Mouse (Mus musculus) cerebellum, adult 2 months (tissue): ENCODE data around the gene Arntl2.

Experiments
- CTCF ChIP-seq: fragments of 200-500 bp; IDR thresholded peaks from 2 replicates; pipeline ENCODE4 v1.5.1; 2011; ENCODE audit warnings: low read depth, mild to moderate bottlenecking, control low read depth, low read length, moderate library complexity, borderline replicate concordance; ENCODE audit not compliant: insufficient read depth
- POLR2A ChIP-seq: fragments of 200-500 bp; IDR thresholded peaks from 2 replicates; pipeline ENCODE4 v1.6.1; 2011; ENCODE audit warnings: low read length, control low read depth, borderline replicate concordance; ENCODE audit not compliant: insufficient read depth

DNA sequence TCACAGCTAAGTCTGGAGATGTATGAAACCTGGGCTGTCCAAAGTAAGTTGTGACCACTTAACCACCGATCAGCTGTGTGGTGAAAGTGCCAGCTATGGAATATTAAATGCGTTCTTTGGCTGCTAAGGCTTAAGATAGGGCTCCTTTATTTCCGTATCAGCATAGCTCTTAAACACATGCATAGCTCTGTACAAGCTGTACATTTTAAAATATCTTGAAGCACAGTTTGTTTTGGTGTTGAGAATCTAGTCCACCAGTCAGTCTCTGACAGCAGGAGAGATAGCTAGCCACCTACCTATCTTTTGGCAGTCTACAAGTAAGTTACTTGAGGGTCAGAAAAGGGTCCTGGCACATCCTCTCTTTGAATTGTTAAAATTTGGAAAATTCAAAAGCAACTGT lies 17.8 kb upstream of the Arntl2 start:
- TF ChIP-seq POLR2A (no peak), CTCF (no peak)
